Mouse (Mus musculus): ENCODE measurements at regions not wholly inside any gene's neighbourhood (a gene's known extent, or its start where the extent isn't known, plus 50 kb on each side); places are given as distances from the start of the nearest gene placed in this dataset.
A peak's percentile ranks its signal among the peaks of the same experiment; 100 is the strongest.

- DNase-seq (ENCODE audit: low spot score in 2 of 2) = no peak
These were observed 136.1 kb upstream of the 9330182O14Rik start for GRCm38 (mm10) chr15:39998063-39998462.

- no peak for DNase-seq (ENCODE audit: low spot score in 2 of 2)
These were observed 134.1 kb upstream of the 9330182O14Rik start for GRCm38 (mm10) chr15:40000022-40000421.

- DNase-seq (ENCODE audit: low spot score in 2 of 2) = no peak
These were observed 129.1 kb upstream of the 9330182O14Rik start for GRCm38 (mm10) chr15:40005096-40005495.

- DNase-seq (ENCODE audit: low spot score in 2 of 2) = no peak
These were observed 126.3 kb upstream of the 9330182O14Rik start for GRCm38 (mm10) chr15:40007844-40008243.

GRCm38 (mm10) chr15:40013833-40014232, 120.3 kb upstream of the 9330182O14Rik start:
- DNase-seq (ENCODE audit: low spot score in 2 of 2) = no peak

GRCm38 (mm10) chr15:40017019-40017418, 117.1 kb upstream of the 9330182O14Rik start:
- no peak for DNase-seq (ENCODE audit: low spot score in 2 of 2)

GRCm38 (mm10) chr15:40017597-40017996, 116.6 kb upstream of the 9330182O14Rik start:
- DNase-seq (ENCODE audit: low spot score in 2 of 2) = no peak

- no peak for DNase-seq (ENCODE audit: low spot score in 2 of 2)
These were observed 115.9 kb upstream of the 9330182O14Rik start for GRCm38 (mm10) chr15:40018047-40018791.

- no peak for DNase-seq (ENCODE audit: low spot score in 2 of 2)
These were observed 115.4 kb upstream of the 9330182O14Rik start for GRCm38 (mm10) chr15:40018792-40019151.

GRCm38 (mm10) chr15:40019226-40019625, 114.9 kb upstream of the 9330182O14Rik start:
- no peak for DNase-seq (ENCODE audit: low spot score in 2 of 2)

- DNase-seq (ENCODE audit: low spot score in 2 of 2) = no peak
These were observed 114.1 kb upstream of the 9330182O14Rik start for GRCm38 (mm10) chr15:40020097-40020496.

- DNase-seq (ENCODE audit: low spot score in 2 of 2) = no peak
These were observed 113.5 kb upstream of the 9330182O14Rik start for GRCm38 (mm10) chr15:40020646-40021045.

GRCm38 (mm10) chr15:40023195-40023594, 111.0 kb upstream of the 9330182O14Rik start:
- DNase-seq (ENCODE audit: low spot score in 2 of 2) = no peak

- no peak for DNase-seq (ENCODE audit: low spot score in 2 of 2)
These were observed 102.1 kb upstream of the 9330182O14Rik start for GRCm38 (mm10) chr15:40032088-40032487.

GRCm38 (mm10) chr15:40036181-40036580, 98.0 kb upstream of the 9330182O14Rik start:
- no peak for DNase-seq (ENCODE audit: low spot score in 2 of 2)

- peak; percentile 62 to 66 for DNase-seq (ENCODE audit: low spot score in 2 of 2)
These were observed 96.9 kb upstream of the 9330182O14Rik start for GRCm38 (mm10) chr15:40037266-40037665.

- DNase-seq (ENCODE audit: low spot score in 2 of 2) = no peak
These were observed 87.9 kb upstream of the 9330182O14Rik start for GRCm38 (mm10) chr15:40046219-40046618.

GRCm38 (mm10) chr15:40047100-40047499, 87.1 kb upstream of the 9330182O14Rik start:
- no peak for DNase-seq (ENCODE audit: low spot score in 2 of 2)

GRCm38 (mm10) chr15:40068051-40068450, 66.1 kb upstream of the 9330182O14Rik start:
- DNase-seq (ENCODE audit: low spot score in 2 of 2) = no peak

GRCm38 (mm10) chr15:40075334-40075893, 58.8 kb upstream of the 9330182O14Rik start:
- no peak for DNase-seq (ENCODE audit: low spot score in 2 of 2)

GRCm38 (mm10) chr15:40079872-40080271, 54.3 kb upstream of the 9330182O14Rik start:
- DNase-seq (ENCODE audit: low spot score in 2 of 2) = no peak
